Mouse (Mus musculus): ENCODE data around the gene Pfn3.

DNA sequence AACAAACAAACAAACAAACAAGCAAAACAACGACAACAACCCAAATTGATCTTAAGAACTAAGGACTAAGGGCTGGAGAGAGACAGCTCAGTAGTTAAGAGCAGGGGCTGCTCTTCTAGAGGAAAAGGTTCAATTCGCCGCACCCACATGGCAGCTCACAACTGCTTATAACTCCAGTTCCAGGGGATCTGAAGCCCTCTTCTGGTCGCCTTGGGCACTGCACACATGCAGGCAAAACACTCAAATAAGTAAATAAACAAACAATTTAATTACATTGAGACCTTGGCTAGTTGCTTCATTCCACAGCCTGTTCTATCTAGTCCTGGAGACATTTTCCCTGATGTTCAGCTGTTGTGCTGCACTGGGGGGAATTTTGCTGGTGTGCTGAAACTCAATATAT, 22.1 kb downstream of the Pfn3 start:
- TF ChIP-seq GATA1 (IDR thresholded peaks at IDR 0.05; ENCODE audit: low read length) (no peak), TAL1 (IDR thresholded peaks at IDR 0.05; ENCODE audit: low read length) (no peak)
